Mouse (Mus musculus): Measurements from ENCODE around the gene Myo1b.

The Myo1b gene

DNA sequence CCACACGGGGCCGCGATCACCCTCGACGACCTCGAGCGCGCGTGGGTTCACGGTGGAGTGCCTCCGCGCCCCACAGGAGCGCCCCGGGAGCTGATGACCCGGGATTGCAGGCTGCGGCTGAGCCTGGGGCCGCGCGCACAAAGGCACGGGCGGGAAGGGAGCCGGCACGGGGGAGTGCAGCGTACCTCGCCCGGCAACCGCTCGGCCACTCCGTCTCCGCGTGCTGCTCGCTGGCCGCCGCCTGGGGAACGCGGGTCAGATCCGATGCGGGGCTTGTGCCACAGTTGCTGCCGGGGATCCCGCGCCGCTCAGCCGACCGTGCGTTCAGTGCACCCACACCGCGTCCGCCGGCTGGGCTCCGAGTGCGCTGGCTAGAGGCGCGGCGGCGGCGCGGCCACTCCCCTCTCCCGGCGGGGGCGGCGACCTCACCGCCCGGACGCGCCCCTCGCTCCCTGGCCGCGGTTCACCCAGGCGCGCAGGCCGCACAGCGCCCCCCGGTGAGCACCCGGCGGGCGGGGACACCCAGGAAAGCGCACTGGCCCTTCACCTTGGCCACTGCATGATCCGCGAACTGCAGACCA is at the start of gene Myo1b:
Gene Myo1b (minus strand): TSS at position 496 of the 581 bp plus-strand sequence.
- peak; percentile 6 for DNase-seq

DNA sequence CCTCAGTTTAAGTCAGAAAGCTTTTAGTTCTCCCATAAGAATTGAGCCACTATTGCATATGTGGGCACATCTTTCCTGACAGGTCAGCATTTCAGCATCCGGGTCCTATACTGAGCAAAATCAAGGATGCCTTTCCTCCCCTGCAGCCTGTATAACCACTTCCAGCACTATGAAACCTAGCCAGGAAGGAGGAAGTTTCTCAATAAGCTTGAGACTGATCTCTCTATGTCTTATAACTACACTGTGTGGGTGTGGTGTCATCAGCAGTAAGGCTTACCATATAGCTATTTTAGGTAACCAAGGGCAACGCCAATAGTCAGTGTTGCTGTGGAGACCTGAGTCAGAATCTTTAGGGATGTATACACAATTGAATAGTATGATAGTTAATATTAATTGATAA is 48.8 kb upstream of the Myo1b start:
- DNase-seq = no peak

- no peak for DNase-seq
Measured at GRCm38 (mm10) chr1:51947116-51947515, 31.2 kb upstream of the Myo1b start.

DNA sequence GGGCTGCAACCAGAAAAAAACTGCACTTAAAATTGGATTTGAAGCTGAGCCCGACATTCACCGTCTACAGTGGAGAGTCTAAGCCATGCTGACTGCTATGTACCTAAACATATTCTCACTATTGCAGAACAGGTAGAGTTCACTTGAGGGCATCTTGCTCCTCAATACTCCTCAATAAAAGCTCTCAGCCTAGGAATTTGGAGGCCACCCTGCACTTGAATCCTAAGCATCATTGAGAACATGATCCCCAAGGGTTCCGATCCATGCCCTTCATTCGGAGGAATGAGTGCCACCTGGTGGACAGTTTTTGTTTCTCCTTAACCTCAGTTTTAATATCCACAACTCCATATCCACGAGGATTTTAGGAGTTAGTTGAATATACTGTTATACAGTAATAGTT is 28.9 kb upstream of the Myo1b start:
- peak; percentile 11 for DNase-seq

- DNase-seq = no peak
Measured at GRCm38 (mm10) chr1:51938357-51938756, 22.5 kb upstream of the Myo1b start.

DNA sequence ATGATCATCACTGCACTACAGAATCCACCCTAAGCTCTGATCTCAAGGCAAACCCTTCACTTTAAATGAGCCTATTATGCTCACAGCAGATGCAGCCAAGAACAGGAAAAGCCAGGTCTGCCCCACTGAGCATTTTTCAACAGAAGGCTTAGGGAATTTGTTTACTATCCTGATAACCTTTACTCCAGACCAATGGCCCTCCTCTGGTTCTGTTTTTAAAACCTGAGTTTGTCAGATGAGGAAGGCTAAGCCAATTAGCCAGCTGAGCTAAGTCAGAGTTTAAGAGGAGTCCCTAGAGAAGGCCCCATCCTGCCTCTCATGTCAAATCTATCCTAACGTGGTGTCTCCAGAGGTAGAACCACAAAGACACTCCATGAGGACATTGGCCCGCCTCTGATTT is 19.1 kb upstream of the Myo1b start:
- no peak for DNase-seq

GRCm38 (mm10) chr1:51934176-51934924 is 18.5 kb upstream of the Myo1b start:
- no peak for DNase-seq

- DNase-seq = no peak
Measured at GRCm38 (mm10) chr1:51932826-51933225, 17.0 kb upstream of the Myo1b start.

DNA sequence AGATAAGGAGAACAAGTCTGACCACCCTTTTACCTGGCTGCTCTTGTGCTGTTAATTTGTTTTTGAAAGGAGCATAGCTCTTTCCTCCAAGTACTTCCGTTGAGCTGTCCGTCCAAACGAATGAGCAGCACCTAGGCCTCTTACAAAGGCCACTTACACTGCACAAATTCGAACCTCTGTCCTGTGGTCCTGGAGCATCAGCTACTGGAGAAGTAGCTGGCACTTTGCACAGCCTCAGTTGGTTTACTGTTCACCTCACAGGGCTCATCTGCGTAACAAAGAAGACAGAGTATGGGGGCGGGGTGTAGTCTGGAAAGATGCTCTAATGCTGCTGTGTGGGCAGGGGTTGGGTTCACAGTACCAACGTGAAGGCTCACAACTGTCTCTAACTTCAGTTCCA is 15.7 kb upstream of the Myo1b start:
- DNase-seq = no peak

- no peak for DNase-seq
Measured at GRCm38 (mm10) chr1:51930584-51930983, 14.7 kb upstream of the Myo1b start.

GRCm38 (mm10) chr1:51929557-51929956 is 13.7 kb upstream of the Myo1b start:
- DNase-seq = no peak

GRCm38 (mm10) chr1:51922820-51923219 is 6.9 kb upstream of the Myo1b start:
- DNase-seq = no peak

GRCm38 (mm10) chr1:51916276-51916675 is 405 bp upstream of the Myo1b start:
- no peak for DNase-seq

DNA sequence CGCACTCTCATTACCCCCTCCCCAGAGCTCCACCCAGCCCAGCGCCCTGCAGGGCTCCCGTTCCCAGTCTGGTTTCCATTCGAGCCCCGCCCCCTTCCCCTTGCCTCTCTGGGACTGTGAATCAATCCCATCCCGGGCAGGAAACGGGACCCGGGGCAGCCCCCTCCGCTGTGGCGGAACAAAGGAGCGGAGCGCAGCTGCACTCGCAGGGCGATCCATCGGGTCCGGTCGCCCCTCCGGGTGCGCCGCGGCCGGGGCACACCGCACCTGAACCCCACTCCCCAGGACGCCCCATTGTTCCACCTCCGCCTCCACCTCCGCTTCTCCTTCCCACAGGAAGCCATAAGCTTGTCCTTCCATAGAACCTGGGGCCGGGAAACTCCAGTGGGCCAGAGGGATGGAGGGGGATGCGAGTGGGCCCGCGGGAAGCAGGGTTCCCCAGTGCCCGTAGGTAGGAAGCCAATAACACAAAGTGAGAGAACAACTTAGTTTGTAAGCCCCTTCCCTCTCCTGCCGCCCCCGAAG is 758 bp downstream of the Myo1b start:
- no peak for DNase-seq

DNA sequence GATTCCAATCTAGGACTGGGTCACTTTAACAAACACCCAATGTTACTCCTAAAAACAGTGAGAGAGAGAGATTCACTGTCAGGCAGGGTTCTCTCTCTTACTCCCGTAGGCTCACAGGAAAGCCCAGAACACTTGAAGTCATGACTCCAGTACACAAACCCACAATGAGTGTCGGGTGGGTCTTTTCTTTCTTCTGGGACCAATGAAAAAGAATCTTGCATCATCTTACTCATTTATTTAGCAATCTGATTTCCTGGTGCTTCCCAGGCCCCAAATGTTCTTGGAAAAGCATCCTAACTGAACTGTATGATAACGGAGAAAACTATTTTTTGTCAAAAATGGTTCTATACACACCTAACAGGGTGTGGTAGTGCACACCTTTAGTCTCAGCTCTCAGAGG is 1.8 kb downstream of the Myo1b start:
- DNase-seq = no peak

DNA sequence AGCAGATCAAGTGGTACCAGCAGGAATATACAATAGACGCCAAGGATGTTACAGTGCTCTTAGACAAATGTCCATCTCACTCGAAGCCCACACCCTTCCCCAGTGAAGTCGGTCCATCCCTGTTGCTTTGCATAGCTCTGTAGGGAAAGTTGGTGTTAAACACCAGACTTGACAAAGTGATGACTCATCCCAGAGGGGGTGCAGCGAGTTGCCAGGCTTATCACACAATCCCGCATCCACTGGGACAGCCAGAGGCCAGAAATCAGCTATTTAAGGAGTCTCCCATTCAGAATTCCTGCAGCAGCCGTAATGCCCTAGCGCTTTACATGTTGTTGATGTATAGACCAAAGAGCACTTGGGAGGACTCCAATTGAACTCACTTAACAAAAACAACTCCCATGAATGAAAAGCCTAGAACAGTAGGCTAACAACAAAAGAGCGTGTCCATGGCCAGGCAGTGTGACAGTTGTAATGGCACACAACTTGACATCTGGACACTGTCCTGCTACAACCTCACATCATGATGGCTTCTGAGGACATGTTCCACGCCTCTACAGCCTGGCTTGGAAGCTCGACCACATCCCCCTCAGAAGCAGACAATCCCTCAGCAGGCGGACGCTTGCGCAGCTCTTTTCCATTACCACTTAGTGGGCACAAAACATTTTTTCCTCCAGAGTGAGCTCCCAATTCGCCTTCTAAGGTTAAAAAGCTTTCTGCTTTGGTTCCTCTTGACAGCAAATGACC is 2.6 kb downstream of the Myo1b start:
- no peak for DNase-seq

- DNase-seq = no peak
Measured at GRCm38 (mm10) chr1:51911331-51911730, 4.5 kb downstream of the Myo1b start.

GRCm38 (mm10) chr1:51909204-51909603 is 6.7 kb downstream of the Myo1b start:
- no peak for DNase-seq

- no peak for DNase-seq
Measured at GRCm38 (mm10) chr1:51907821-51908220, 8.1 kb downstream of the Myo1b start.

GRCm38 (mm10) chr1:51906206-51906906 is 9.5 kb downstream of the Myo1b start:
- no peak for DNase-seq

DNA sequence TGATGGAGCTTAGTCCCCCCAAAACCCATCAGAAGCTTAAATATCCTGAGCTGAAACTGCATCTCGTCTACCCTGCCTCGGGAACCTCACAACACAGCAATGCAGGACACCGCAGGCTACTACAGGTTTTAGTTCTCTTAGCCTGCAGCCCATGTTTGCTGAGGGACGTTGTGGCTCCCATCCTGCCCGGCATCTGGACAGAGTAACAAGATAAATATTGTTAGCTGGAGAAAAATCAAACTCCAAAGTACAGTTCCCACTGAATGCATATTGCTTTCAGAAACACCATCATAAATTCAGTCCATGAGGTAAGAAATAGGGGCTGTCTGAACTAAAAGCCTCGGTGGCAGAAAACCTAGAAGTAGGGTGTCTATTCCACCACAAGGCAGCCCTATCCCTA is 10.8 kb downstream of the Myo1b start:
- no peak for DNase-seq

- no peak for DNase-seq
Measured at GRCm38 (mm10) chr1:51897160-51897572, 18.7 kb downstream of the Myo1b start.

GRCm38 (mm10) chr1:51895961-51896360 is 19.9 kb downstream of the Myo1b start:
- no peak for DNase-seq

Measured in cerebellum, adult 9-11 months (tissue).